Mouse (Mus musculus) telencephalon, adult 2 months (tissue): ENCODE measurements around the gene Uba5.

Experiments used
- DNase-seq: peaks from one replicate; pipeline ENCODE4 v3.0.0-alpha.2; 2011; ENCODE audit warnings: low read depth, low spot score

The Uba5 gene

GRCm38 (mm10) chr9:104062430-104063243 is at the start of gene Uba5:
TSS of gene Uba5 (minus strand) at chr9:104063134.
- no peak for DNase-seq

- DNase-seq: no peak
These were observed 46.2 kb upstream of the Uba5 start for GRCm38 (mm10) chr9:104109151-104109550.

DNA sequence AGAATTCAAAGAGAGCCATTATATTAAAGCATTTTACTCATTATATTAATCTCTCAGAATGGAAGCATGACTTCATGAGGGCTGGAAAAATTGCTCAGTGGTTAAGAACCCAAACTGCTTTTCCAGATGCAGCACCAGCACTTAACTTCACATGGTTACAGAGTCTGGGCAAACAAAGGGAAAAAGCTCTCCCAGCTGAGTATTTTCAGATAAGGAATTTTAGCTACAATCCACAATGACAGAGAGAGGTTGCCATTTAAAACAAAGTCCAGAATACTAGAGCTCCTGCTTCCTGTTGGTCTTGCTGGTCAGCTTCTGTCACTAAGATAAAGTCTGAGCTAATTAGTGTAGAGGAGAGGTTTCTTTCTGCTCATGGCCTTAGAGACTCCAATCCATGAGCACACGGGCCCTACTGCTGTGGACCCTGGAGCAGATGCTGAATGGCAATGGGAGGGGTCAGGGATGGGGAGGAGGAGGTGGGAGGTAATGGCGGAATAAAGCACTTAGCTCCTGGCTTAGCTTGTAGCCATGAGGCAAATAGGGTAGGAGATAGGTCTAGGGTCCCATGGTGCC is 45.7 kb upstream of the Uba5 start:
- no peak for DNase-seq

DNA sequence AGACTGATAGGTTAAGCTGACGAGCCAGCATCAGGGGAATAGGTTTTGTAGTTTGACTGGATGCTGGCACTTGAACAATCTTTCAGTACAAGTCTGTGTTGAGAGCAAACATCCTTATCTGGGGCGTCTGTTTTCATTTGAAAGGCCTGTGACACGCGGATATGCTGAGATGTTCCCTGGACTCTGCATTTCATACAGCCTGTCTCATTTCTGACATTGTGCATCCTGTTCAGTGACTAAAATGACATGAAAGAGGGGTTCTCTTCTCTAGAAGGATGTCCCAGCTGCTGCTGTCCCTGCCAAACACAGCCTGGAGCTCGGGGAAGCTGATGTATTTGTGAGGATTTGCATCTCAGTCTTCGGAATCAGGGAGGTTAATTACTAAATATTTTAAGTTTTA is 44.5 kb upstream of the Uba5 start:
- no peak for DNase-seq

- DNase-seq: no peak
These were observed 44.0 kb upstream of the Uba5 start for GRCm38 (mm10) chr9:104106930-104107329.

DNA sequence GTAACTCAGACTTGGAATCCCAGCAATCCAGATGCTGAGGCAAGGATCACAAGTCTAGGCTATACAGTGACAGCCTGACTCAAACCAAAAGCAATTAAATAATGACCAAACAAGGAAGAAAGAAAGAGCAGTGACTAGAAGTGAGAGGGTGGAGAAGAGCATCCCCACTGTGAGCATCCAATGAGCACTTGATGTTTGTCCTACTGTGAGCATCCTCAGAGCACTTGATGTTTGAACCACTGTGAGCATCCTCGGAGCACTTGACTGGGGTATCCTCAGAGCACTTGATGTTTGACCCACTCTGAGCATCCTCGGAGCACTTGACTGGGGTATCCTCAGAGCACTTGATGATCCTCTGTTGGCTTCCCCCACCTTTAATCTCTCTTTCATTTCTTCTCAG is 42.1 kb upstream of the Uba5 start:
- DNase-seq: no peak

DNA sequence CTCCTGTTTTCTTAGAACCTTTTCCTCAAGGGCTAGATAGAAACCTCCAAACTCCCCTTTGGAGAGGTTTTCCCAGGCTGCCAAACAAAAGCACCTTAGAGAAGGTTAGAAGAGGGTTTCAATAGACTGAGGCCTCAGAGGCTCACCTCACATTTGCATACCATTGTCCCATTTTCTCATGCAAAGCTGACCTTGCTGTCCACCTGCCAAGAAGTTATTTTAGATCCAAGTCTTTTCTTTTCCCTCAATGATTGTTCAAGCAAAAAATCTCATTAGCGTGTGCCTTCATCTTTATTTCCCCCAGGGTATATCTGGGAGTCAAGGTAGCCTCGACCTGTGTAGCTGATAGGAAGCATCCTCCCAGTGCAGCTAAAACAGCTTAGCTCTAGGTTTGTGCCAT is 40.0 kb upstream of the Uba5 start:
- DNase-seq: no peak

DNA sequence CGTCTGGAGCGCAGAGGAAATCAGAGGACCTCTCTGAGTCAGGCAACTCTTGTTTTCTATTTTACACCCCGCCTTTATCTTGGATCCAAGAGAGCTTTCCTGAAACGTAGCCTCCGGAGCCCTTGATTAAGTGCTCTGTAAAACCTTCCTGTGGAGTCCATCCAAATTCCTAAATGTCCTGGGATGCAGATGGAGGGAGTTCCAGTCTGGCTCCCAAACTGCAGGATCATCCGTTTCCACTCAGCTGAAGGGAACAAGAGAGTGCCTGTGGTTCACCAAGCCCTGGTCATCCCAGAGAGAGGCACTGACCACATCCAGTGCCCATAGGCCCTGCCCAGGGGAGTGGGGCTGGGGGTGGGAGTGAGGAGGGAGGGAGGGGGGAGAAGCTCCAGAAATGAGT is 39.4 kb upstream of the Uba5 start:
- no peak for DNase-seq

DNA sequence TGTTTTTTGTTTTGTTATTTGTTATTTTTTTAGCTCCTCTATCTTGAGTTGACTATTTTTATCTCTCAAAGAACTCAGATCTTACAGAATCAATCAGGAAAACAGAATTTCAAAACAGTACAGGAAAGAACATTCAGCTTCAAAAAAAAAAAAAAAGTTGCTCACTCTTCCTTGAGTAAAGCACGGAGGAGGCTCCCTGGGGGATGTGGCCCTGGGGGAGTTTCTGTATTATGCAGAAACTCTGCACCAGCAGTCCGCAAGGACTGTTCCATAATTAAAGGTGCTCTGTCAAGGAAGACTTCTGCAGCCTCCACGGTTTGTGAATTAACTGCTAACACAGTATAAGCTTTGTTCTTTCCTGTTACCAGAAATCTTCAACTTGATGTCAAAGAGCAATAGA is 38.5 kb upstream of the Uba5 start:
- DNase-seq: no peak

- no peak for DNase-seq
These were observed 37.9 kb upstream of the Uba5 start for GRCm38 (mm10) chr9:104100822-104101221.

- DNase-seq: no peak
These were observed 36.1 kb upstream of the Uba5 start for GRCm38 (mm10) chr9:104099060-104099459.

DNA sequence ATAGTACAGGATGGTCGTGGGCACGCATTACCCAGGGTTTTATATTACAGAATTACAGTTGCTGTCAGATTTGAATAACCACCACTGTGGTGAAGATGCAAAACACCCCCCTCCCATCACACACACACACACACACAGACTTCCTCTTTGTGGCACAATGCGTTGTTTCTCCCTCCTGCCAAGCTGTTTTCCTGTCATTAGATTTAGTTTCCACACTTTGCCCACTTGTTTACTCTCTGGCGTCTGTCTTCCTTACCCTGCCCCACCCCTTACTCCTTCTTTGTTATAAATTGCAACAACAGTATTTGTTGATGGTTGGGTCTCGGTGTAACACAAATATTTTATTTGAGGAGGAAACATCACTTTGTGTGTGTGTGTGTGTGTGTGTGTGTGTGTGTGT is 35.3 kb upstream of the Uba5 start:
- DNase-seq: no peak

DNA sequence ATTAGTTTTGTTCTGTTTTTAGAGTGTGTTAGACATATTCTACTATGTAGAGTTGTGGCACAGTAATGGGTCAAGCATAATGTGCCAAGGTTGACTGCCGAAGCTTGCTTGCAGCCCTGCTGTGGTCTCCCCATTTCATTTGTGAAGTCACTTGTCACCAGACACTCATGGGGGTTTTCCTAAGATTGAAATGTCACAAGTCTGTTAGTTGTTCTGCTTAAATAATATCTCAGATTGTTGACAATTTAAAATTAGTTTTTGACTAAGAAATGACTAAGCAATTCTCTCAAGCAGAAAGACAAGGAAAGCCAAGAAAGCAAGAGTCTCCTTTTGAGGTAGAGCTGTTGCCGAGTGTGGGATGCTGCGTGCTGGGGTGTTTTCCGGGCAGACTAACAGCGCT is 30.0 kb upstream of the Uba5 start:
- DNase-seq: no peak

DNA sequence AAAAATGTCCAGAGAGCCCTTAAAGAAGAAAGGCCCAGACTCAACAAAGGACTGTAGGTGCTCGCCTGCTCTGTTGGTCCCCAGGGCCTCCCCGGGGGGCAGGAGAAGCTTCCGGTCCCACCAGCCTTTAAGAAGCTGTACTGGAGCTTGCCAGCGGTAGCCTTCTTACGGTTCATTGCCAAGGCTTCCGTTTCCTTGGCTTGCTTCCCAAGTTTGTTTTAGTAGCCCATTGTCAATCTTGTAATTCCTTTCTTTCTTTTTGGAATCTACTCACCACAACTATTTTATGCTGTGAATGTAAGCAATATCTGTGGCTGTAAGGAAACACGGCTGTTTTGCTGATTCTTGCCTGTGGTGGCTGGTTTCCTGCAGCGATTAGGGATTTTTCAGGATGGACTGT is 25.6 kb upstream of the Uba5 start:
- no peak for DNase-seq

GRCm38 (mm10) chr9:104085730-104086429 is 22.9 kb upstream of the Uba5 start:
- DNase-seq: no peak

DNA sequence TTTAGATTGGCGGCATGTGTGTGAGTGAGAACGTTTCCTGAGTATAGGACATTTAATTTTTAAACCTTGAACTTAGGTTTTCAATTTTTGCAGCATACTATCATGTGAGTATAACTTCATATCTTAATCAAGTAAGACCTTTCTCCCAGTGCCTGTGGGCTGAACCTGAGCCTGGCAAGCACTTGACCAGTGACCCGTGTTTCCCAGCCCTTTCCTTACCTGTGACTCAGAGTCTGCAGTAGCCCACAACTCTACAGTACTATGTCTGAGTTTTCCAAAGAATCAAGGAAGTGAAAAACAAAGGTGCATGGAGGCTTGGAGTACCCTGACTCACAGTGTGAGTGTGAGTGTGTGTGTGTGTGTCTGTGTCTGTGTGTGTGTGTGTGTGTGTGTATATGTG is 17.1 kb upstream of the Uba5 start:
- no peak for DNase-seq

GRCm38 (mm10) chr9:104079379-104079778 is 16.4 kb upstream of the Uba5 start:
- DNase-seq: no peak

DNA sequence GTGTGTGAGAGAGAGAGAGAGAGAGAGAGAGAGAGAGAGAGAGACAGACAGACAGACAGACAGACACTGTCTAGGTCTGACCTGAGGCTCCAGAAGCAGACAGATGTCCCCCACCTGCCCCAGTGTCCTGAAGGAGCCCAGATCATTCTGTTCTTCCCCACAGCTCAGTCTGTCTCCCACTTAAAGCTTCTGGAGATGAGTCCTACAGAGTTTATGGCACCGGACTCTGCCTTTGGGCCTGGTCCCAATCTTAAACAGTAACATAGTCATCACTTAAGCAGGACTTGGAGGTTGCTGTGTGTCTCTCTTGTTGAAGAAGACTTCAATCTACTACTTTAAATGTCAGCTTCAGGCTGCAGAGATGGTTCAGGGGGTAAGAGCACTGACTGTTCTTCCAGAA is 15.8 kb upstream of the Uba5 start:
- DNase-seq: no peak

- DNase-seq: no peak
These were observed 12.9 kb upstream of the Uba5 start for GRCm38 (mm10) chr9:104075808-104076207.

- DNase-seq: no peak
These were observed 8.1 kb upstream of the Uba5 start for GRCm38 (mm10) chr9:104070863-104071604.

GRCm38 (mm10) chr9:104070241-104070640 is 7.3 kb upstream of the Uba5 start:
- DNase-seq: no peak

- no peak for DNase-seq
These were observed 1.6 kb upstream of the Uba5 start for GRCm38 (mm10) chr9:104064571-104064970.
